Mouse (Mus musculus) thymus, adult 2 months (tissue): Measurements from ENCODE around the gene Gm10142.

Experiments
- CTCF ChIP-seq: fragments of 200-500 bp; IDR thresholded peaks from 2 replicates; pipeline ENCODE4 v1.5.1; 2012; ENCODE audit warnings: mild to moderate bottlenecking, control low read depth, low read length, moderate library complexity, borderline replicate concordance; ENCODE audit not compliant: control insufficient read depth, poor library complexity, insufficient read depth; ENCODE audit errors: extremely low read depth
- POLR2A ChIP-seq: fragments of 200-500 bp; IDR thresholded peaks from 2 replicates; pipeline ENCODE4 v1.6.1; 2012; ENCODE audit warnings: mild to moderate bottlenecking, low read length, control low read depth, moderate library complexity; ENCODE audit not compliant: control insufficient read depth, poor library complexity, insufficient read depth; ENCODE audit errors: extremely low read depth

DNA sequence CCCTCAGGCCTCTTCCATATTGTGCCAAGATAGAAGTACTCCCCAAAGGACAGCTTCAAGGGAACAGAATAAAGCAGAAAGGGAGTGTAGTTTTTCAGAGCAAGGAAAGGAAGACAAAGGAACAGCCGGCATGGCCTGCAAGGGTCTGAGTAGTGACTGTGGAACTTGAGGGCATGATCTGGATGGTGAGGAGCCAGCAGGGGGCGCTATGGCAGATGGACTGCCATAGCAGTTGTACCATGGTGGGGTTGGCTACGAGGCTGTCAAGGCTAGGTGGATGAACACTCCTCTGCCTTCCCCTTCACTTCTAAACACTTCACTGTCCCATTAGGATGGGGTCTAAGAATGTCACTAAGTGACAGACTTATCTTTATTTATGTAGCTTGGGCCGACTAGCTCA lies 13.6 kb downstream of the Gm10142 start:
- TF ChIP-seq POLR2A (no peak), CTCF (peak; percentile 62; the same call in 1 of the 2 replicates)
